Mouse (Mus musculus) hindbrain, embryonic 16.5 days (tissue): ENCODE measurements around the gene Naga. TPM values are rescaled to one million over a fixed set of nuclear protein-coding genes. Genes with fewer than 3 reads are reported as not detected.
A peak's percentile ranks its signal among the peaks of the same experiment; 100 is the strongest.

Experiments used
- ATAC-seq: fragments of 200-750 bp; cut with Nextera tagmentation; 2 replicates; pipeline ENCODE4 v1.8.0; 2017; ENCODE audit warnings: moderate TSS enrichment, moderate library complexity
- H3K27ac ChIP-seq: fragments of 300-500 bp; sonication (generic); 2 replicates; pipeline ENCODE4 v1.5.1; 2014; ENCODE audit warnings: low read depth, mild to moderate bottlenecking, control low read depth, low read length, moderate library complexity
- H3K27me3 ChIP-seq: fragments of 300-500 bp; sonication (generic); replicated peaks from 2 replicates; pipeline ENCODE4 v1.6.1; 2014; ENCODE audit warnings: low read length; ENCODE audit not compliant: control insufficient read depth, insufficient read depth
- H3K36me3 ChIP-seq: fragments of 300-500 bp; sonication (generic); 2 replicates; pipeline ENCODE4 v1.6.1; 2014; ENCODE audit warnings: mild to moderate bottlenecking, low read length, moderate library complexity, mixed read lengths; ENCODE audit not compliant: control insufficient read depth, insufficient read depth
- H3K4me1 ChIP-seq: fragments of 300-500 bp; sonication (generic); 2 replicates; pipeline ENCODE4 v1.6.1; 2014; ENCODE audit warnings: low read depth, low read length; ENCODE audit not compliant: control insufficient read depth, insufficient read depth
- H3K4me2 ChIP-seq: fragments of 300-500 bp; sonication (generic); 2 replicates; pipeline ENCODE4 v1.6.1; 2014; ENCODE audit warnings: mild to moderate bottlenecking, low read length, control low read depth, moderate library complexity
- H3K4me3 ChIP-seq: fragments of 300-500 bp; sonication (generic); 2 replicates; pipeline ENCODE4 v1.5.1; 2014; ENCODE audit warnings: mild to moderate bottlenecking, low read length, control low read depth, moderate library complexity
- H3K9ac ChIP-seq: fragments of 300-500 bp; sonication (generic); 2 replicates; pipeline ENCODE4 v1.6.1; 2014; ENCODE audit warnings: low read depth, mild to moderate bottlenecking, control low read depth, low read length, moderate library complexity
- H3K9me3 ChIP-seq: fragments of 300-500 bp; sonication (generic); 2 replicates; pipeline ENCODE4 v1.6.1; 2014; ENCODE audit warnings: mild to moderate bottlenecking, low read length, moderate library complexity; ENCODE audit not compliant: control insufficient read depth
- WGBS: fragments of 180-500 bp; shearing (Covaris S2); extraction: QIAGEN DNeasy Blood & Tissue Kit; methylation state at CpG from one replicate; pipeline ENCODE4 v1.1.7; 2014; 5-methylcytosine and 5-hydroxymethylcytosine counted together
- polyA plus RNA-seq: library from polyadenylated mRNA; unstranded; fragments of >200 nt; fragmentation: Nextera tagmentation; extraction: Ambion mirVana; gene quantifications from 2 replicates; pipeline ENCODE4 v1.2.1, GENCODE M21; 2015

Naga gene
- polyA plus RNA-seq, 1 experiment from 2014 or later: 32.8 TPM

DNA sequence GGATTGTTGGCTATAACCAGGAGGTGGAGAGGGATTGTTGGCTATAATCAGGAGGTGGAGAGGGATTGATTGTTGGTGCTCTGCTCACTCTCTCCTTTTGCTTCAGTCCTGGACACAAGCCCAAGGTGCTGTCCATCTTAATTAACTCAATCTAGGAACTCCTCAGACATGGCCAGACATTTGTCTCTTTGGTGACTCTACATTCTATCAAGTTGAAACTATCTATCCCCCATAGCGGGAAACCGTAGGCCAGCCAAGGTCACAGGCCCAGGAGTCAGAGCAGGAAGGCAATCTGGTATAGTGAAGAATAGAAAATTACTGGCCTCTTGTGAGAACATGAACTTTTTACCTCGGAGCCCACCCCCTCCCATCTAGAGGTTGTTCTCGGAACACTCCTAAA lies 23.5 kb upstream of the Naga start:
- 83% methylated on average over 3 of the region's 4 CpGs for WGBS
- no peaks in the 10 kb centered on the region for H3K9me3 ChIP-seq
- H3K4me2 ChIP-seq: no peak overlapping the region
- no peak overlapping the region for H3K9ac ChIP-seq
- no peaks in the 10 kb centered on the region for H3K4me1 ChIP-seq
- no peaks in the 10 kb centered on the region for H3K27me3 ChIP-seq
- no peak overlapping the region for H3K27ac ChIP-seq
- H3K36me3 ChIP-seq: no peaks in the 10 kb centered on the region
- ATAC-seq: no peak
- no peak overlapping the region for H3K4me3 ChIP-seq

DNA sequence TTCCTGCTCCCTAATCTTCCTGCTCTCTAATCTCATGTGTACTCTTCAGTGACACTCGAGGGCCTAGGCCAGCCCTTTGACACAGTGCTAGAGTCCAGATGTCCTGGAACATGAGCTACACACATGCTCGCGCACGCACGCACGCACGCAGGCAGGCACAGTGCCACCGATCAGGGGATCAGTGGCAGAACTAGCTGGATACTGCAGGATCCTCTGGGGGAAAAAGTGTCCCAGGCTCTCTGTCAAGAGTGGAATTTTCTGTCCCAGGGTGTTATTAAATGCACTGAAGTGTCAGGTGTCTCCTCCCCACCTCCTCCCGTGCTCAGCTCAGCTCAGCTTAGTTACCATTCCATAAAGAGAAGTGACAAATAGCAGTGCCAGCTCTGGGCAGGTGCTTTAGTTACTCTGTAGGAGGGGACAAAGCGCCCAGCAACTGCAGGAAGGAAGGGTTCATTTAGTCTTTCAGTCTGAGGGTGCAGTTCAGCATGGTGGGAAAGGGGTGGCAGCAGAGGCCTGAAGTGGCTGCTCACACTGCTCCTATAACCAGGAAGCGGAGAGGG lies 22.8 kb upstream of the Naga start:
- Histone ChIP-seq H3K36me3 (no peaks in the 10 kb centered on the region), H3K27me3 (no peaks in the 10 kb centered on the region), H3K4me1 (no peaks in the 10 kb centered on the region), H3K9me3 (no peaks in the 10 kb centered on the region), H3K4me2 (no peak overlapping the region), H3K27ac (no peak overlapping the region), H3K9ac (no peak overlapping the region), H3K4me3 (no peak overlapping the region)
- ATAC-seq: no peak
- 76% methylated on average over 11 of the region's 11 CpGs for WGBS

DNA sequence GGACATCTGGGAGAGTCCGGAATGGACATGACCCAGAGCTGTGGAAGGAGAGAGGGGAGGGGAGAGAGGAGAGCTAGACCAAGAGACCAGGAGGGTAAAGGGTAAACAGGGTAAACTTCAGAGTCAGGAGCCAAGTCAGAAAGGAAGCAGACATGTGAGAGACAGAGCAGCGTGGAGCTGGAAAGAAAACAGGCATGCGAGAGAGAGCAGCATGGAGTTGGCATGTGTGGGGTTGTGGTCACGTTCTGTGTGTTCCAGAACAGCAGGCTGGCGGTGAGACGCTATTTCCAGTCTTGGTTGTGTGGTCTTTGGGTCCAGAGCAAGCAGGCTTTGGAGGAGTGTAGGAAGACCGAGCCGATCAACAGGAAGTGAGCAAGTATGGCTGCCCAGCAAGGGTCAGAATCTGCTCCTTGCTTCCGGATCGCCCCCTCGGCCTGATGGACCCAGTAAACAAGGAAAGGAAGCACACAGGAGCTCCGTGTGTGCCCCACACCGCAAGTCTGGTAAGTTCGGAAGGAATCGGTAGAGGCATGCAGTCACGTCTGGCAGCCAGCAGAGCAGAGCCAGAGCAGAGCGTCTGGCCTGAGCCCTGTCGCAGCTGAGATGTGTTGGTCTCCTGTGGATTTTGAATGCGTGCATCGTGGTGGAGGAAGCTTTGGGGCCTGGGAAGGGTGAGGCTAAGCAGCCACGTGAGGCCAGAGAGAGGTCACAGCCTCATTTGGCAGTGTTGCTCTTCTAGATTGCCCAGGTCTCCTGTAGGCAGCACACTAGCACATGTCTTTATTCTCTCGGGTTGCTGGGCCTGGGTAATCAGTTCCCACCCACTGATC lies 19.9 kb upstream of the Naga start:
- Histone ChIP-seq H3K4me1 (peaks cover 5% of the 10 kb centered on the region), H3K36me3 (no peaks in the 10 kb centered on the region), H3K4me3 (no peak overlapping the region), H3K9ac (peak overlapping the region; percentile 17; the same call in 1 of the 2 replicates), H3K27ac (no peak overlapping the region), H3K4me2 (no peak overlapping the region), H3K9me3 (no peaks in the 10 kb centered on the region), H3K27me3 (no peaks in the 10 kb centered on the region)
- WGBS: 62% methylated on average over 22 of the region's 22 CpGs
- no peak for ATAC-seq

DNA sequence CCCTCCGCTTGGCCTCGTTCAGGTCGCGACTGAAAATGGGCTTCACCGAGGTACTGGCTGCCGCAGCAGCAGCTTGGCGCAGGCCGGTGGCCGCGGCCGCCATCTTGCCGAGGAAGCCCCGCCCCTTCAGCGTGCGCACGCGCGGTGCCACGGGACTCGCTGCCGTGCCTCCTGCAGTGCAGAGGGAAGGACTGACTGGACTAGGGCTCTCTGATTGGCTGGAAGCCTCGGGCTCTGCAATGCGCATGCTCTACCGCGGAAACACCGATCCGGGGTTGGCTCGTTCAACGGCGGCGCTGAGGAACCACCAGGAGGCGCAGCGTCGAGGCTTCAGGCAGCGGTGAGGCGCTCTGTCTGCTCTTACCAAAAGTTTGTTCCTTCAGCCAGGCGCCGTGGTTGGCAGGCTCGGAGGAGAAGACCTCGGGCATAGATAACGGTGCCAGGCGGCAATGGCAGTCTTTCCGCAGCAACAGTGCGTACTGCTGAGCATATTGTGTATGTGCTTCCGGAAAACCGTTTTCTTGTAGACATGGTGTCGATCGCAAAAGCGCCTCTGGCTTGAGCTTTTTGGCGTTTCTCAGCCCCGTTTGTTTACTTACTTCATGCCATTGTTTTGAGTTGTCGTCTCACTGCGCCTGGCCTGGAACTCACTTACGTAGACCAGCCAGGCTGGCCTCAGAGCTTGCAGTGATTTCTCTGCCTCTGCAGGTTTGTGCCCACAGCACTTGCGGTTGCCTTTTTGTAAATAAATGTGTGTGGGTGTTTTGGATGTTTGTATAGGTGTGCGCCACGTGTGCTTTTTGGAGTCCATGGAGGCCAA lies 15.6 kb upstream of the Naga start, which contains the start of gene Ndufa6:
TSS of gene Ndufa6 (minus strand) at position 197 of the 820 bp plus-strand sequence.
- H3K4me3 ChIP-seq: peak within 1 kb of the TSS; percentile 76
- H3K9ac ChIP-seq: peak within 1 kb of the TSS; percentile 93
- peak within 1 kb of the TSS; percentile 80 for H3K27ac ChIP-seq
- peak; percentile 99 for ATAC-seq
- H3K27me3 ChIP-seq: no peaks in the 10 kb centered on the region
- H3K9me3 ChIP-seq: no peaks in the 10 kb centered on the region
- 2% methylated on average over 57 of the region's 57 CpGs for WGBS
- peak within 1 kb of the TSS; percentile 77 for H3K4me2 ChIP-seq
- peaks cover 22% of the 10 kb centered on the region for H3K4me1 ChIP-seq
- peaks cover 10% of the 10 kb centered on the region for H3K36me3 ChIP-seq

DNA sequence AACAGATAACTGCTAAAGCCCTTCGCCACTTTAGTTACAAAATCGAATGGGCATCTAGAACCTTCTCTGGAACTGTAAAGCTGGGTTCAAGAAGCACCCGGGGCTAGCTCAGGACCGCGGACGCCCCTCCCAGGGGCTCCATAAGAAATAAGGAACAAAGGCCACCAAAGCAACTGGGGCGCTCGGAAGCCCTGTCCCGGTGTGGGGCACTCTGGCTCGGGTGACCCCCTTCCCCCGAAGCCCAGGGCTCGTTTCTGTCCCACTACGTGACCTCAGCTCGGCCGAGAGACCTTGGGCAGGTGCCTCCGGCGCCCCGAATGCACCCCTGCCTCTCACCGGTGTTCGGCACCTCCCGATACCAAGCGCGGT lies 15.0 kb upstream of the Naga start:
- H3K4me1 ChIP-seq: peaks cover 22% of the 10 kb centered on the region
- no peak for ATAC-seq
- H3K36me3 ChIP-seq: peaks cover 16% of the 10 kb centered on the region
- H3K27ac ChIP-seq: peak overlapping the region; percentile 80
- WGBS: under 1% methylated on average over 23 of the region's 23 CpGs
- H3K9ac ChIP-seq: peak overlapping the region; percentile 93
- peak overlapping the region; percentile 76 for H3K4me3 ChIP-seq
- H3K27me3 ChIP-seq: no peaks in the 10 kb centered on the region
- no peaks in the 10 kb centered on the region for H3K9me3 ChIP-seq
- peak overlapping the region; percentile 60 for H3K4me2 ChIP-seq

DNA sequence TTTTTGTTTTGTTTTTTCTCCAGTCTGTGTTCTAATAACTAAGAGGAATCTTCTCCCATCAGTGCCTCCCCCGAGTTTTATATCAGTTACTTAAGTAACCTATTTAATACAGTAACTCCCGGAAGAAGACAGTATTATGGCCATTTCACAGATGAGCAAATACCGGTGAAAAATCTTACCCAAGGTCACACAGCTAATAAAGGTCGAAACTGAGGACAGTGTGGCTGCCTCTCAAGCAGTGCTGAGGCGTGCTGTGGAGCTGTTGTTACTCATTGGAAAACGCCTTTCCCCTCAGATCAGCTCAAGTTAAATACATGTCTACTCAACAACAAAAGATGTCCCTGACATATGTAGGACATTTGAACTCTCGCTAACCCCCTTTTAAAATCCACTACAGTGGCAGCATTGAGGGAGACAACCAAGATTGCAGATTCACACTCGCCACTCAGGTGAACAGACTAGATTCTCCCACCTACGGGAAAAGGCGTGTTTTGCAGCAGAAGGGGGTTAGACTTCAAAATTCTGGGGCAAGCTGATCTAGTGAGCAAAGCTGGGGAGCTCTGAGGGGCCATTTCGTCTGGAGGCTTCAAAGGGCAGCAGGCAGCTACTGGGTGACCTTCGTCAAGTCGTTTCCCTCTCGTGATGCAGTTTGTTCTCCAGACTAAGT lies 14.5 kb upstream of the Naga start:
- Histone ChIP-seq H3K36me3 (peaks cover 21% of the 10 kb centered on the region), H3K27ac (peak overlapping the region; percentile 80; the same call in 1 of the 2 replicates), H3K4me2 (peak overlapping the region; percentile 60), H3K4me3 (peak overlapping the region; percentile 76), H3K9ac (peak overlapping the region; percentile 93), H3K4me1 (peaks cover 22% of the 10 kb centered on the region), H3K9me3 (no peaks in the 10 kb centered on the region), H3K27me3 (no peaks in the 10 kb centered on the region)
- 30% methylated on average over 14 of the region's 14 CpGs for WGBS
- ATAC-seq: no peak

DNA sequence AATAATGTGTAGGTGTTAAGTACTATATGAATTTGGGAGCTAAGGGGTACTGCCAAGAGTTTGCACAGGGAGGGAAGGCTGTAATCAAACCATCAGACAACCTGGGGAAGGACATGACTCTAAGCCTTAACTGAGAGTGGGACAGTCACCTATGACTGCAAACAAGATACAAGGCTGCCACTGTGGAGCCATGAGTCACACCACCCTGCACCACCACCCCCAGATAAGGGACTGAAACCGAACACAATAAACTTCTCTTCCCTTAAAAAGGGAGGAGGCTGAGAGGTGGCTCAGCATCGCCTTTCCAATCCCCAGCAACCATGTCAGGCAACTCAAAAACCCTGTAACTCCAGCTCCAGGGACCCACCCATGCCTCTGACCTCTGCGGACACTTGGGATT lies 12.8 kb upstream of the Naga start:
- H3K27ac ChIP-seq: no peak overlapping the region
- no peaks in the 10 kb centered on the region for H3K27me3 ChIP-seq
- no peak overlapping the region for H3K4me2 ChIP-seq
- H3K4me3 ChIP-seq: no peak overlapping the region
- 87% methylated on average over 3 of the region's 3 CpGs for WGBS
- peaks cover 23% of the 10 kb centered on the region for H3K36me3 ChIP-seq
- H3K9ac ChIP-seq: no peak overlapping the region
- no peaks in the 10 kb centered on the region for H3K9me3 ChIP-seq
- peaks cover 34% of the 10 kb centered on the region for H3K4me1 ChIP-seq
- ATAC-seq: no peak

DNA sequence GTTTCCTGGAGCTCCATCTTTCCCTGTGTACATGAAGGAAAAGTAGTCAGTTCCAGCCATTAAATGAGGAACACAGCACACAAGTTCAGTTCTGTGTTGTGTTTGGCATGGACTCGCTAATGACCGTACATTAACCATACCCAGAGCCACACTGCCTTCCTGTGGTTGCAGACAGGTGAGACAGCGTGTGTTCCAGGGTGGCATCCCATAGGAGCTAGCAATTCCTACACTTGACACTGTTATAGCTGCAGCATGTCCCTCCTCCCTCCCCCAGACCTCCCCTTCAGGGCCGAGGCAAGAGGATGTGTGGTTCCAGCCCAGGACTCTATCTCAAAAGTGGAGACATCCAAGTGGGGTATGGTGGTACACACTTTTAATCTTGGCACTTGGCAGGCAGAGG lies 11.6 kb upstream of the Naga start:
- no peak overlapping the region for H3K9ac ChIP-seq
- H3K27me3 ChIP-seq: no peaks in the 10 kb centered on the region
- H3K4me3 ChIP-seq: no peak overlapping the region
- no peak overlapping the region for H3K27ac ChIP-seq
- no peaks in the 10 kb centered on the region for H3K9me3 ChIP-seq
- no peak overlapping the region for H3K4me2 ChIP-seq
- 92% methylated on average over 4 of the region's 4 CpGs for WGBS
- peaks cover 34% of the 10 kb centered on the region for H3K4me1 ChIP-seq
- H3K36me3 ChIP-seq: peaks cover 23% of the 10 kb centered on the region
- ATAC-seq: no peak
